Mouse (Mus musculus) kidney, adult 8-10 months (tissue): ENCODE measurements around the gene Eme1.

Experiments
- DNase-seq, 2 experiments: peaks; one replicate each; pipeline ENCODE4 v3.0.0; 2022

Gene Eme1

GRCm38 (mm10) chr11:94644461-94645219 is 9.1 kb downstream of the Eme1 start:
- DNase-seq, result no peak

DNA sequence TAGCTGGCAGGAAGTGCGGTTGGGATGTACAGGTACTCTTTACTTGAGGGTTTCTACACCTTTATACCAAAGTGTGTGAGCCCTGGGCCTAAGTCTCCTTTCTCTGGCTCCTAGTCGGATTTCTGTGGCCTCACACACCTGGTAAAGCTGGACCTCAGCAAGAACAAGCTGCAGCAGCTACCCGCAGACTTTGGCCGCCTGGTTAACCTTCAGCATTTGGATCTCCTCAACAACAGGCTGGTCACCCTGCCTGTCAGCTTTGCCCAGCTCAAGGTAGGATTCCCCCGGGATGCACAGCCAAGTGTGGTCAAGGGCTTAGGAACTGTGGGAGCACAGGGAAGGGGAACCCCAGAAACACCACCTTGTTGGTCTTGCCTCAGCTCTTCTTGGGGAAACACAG is 19.3 kb downstream of the Eme1 start:
- peak; percentile 69 to 73 for DNase-seq

DNA sequence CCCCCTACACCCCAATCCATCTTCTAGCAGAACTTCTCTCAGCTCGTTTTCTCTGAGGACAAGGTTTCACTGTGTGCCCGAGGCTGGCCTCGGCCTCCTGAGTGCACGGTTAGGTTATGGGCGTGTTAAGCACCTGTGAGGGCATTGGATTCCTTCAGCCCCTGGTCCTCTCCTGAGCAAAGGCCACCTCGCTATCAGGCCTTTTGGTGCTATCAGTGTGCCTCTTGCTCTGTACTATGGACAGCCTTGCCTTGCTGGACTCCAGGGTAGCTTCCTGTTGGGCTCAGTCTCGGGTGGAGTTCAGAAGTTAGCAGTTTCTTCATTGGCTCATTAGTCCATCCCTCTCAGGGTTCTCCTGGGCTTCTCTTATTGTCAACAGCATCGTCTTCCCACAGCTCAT is 20.8 kb downstream of the Eme1 start:
- no peak for DNase-seq

GRCm38 (mm10) chr11:94631969-94632368 is 21.8 kb downstream of the Eme1 start:
- DNase-seq, result no peak

- peak in 1 of 2 experiments; percentile 17 for DNase-seq
Observed at GRCm38 (mm10) chr11:94630199-94631011, 23.4 kb downstream of the Eme1 start.

- peak in 1 of 2 experiments; percentile 11 for DNase-seq
Observed at GRCm38 (mm10) chr11:94629884-94630198, 23.9 kb downstream of the Eme1 start.

DNA sequence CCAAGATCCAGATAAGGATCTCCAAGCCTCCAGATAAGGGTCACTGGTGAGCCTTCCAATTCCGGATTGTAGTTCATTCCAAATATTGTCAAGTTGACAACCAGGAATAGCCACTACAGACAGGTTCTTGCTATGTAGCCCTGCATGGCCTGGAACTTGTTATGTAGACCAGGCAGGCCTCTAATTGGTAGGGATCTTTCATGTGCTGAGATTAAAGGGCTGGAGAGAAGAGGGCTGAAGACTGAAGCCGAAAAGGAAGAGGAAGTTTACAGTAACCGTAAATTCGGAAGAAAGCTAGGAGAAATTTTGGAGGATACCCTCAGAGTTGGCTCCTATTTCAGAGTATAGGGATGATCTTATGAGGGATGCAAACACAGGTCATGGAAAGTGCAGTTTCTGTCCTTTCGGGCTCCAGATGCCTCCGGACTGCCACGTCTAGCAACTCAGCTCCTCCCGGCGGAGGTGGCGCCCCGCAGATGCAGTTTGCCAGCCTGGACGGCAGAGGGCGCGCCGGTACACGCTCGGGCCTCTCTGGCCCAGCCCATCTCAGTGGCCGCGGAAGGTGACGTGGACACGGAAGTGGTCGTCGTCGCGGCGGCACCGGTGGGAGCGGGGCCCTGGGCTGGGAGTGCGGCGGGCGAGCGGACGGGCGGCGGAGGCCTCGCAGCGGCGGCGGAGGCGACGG is 24.4 kb downstream of the Eme1 start, which contains the start of gene Lrrc59:
Gene Lrrc59 (plus strand): TSS at position 569 of the 685 bp plus-strand sequence.
- peak; percentile 88 to 93 for DNase-seq

DNA sequence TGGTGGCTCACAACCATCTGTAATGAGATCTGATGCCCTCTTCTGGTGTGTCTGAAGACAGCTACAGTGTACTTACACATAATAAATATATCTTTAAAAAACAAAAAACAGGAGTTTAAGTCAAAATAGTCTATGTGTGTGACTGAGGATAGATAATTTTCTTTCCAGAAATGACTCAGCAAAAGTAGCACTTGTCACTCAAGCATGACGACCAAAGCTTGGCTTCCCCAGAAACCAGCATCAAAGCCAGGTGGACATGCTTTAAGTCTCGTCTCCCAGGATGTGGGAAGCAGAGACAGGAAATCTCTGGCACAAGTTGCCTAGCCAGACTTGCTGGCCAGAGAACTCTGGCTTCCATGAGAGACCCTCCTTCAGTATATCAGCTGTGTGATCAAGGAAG is 31.6 kb downstream of the Eme1 start:
- no peak for DNase-seq

DNA sequence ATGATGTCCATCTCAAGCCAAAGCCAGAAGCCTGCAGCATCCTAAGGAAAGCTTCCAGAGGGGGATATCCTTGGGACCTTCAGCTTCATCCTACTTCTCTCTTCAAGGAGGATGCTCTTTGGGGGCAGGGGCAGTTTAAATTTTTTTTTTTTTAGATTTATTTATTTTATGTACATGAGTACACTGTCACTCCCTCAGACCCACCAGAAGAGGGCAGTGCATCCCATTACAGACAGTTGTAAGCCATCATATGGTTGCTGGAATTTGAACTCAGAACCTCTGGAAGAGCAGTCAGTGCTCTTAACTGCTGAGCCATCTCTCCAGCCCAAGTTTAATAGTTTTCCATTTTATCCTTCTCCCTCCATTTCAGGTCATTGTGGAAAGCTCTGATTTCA is 32.3 kb downstream of the Eme1 start:
- DNase-seq, result no peak

DNA sequence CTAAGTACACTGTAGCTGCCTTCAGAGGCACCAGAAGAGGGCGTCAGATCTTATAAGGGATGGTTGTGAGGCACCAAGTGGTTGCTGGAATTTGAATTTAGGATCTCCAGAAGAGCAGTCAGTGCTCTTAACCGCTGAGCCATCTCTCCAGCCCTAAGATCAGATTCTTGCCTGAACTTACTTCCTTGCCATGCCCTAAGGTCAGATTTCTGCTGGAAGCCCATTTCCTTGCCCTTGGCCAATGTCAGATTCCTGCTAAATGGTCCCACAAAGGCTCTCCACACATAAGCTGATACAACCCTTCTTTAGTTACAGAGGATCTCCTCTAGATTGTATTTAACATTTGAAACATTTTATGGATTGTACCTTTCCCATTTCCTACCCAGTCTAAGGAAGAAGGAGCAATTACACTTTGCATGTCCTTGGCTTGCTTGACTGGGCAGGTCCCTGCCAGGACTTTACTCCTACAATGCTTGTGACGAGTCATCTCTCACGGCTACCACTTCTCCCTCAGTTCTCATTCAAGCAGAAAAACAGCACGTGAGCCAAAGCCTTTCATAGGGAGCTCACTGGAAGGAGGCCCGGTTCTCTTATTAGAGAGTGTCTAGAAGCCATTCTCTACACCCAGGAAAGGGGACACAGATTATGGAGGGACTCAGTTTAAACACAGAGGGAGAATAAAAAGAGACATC is 32.9 kb downstream of the Eme1 start:
- peak in 1 of 2 experiments; percentile 29 for DNase-seq

DNA sequence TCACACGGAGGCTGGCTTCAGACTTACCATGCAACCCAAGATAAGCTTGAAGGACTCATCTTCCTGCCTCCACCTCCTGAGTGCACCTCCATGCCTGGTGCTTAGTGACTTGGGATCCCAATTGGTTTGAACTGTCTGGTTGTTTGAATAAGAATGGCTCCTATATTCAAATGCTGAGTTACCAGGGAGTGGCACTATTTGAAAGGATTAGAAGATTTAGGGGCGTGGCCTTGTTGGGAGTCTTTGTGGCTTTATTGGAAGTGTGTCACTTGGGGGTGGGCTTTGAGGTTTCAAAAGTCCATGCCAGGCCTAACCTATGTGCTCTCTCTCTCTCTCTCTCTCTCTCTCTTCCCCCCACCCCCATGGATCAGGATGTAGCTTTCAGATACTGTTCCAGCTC is 36.1 kb downstream of the Eme1 start:
- no peak for DNase-seq

DNA sequence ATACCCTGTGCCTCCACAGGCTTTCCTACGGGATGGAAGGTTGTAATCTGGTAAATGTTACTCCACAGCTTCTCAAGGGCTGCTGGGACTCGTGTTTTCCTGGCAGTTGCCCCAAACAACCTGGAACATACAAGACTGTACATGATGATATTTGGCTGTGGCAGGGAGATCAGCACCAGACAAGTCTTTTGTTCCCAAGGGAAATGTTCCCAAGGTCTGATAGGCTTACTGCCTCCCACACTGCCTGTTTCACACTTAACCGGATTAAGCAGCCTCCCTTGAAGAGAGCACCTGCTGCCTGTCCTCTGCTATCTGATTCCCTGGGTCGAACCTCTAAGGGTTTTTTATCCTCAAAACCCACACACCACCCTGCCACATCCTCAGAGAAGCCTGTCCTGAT is 38.3 kb downstream of the Eme1 start:
- DNase-seq, result no peak

DNA sequence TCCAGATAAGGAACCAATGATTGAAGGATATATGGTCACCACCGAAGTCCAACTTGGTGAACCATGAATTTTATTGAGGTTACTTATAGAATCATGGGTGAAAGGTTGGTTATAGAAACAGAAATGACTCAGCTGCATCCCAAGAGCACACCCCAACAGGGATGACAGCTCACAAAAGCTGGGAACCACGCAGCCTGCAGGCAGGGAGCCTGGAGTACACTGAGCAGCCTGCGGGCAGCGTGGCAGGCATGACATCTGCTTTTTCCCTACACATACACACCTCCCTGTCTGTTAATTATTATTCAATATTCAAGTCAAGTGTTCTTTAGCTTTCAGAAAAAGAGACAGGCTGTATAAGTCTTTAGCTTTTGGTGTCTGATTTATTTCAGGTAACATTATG is 39.2 kb downstream of the Eme1 start:
- DNase-seq, result no peak

GRCm38 (mm10) chr11:94610744-94611740 is 42.7 kb downstream of the Eme1 start:
- no peak for DNase-seq

DNA sequence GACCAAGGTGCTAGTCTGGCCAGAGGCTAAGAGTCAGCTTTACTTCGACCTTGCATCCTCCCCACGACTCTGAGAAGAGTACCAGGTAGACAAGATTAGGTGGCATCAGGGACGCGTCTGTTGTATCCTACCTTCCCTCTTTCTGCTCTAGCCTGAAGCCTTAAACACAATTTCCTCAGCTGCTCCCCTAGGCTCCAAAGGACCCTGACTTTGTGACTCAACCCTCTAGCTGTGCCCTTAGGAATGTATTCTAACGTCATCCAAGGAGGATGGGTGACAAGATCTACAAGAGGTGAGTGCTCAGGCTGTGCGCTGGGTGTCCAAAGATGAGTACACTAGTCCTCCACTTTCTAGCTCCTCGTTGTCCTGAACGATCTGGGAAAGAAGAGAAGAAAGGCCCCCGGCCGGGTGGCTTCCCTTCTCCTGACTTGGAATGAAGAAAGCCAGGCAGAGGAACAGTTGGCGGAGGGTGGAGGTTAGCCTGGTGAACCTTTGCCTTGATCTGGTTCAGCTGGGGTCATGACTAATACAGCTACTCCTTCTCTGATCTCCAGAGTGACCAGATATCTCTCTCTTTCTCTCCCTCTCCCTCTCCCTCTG is 51.3 kb downstream of the Eme1 start:
- DNase-seq, result no peak

GRCm38 (mm10) chr11:94601321-94602281 is 52.2 kb downstream of the Eme1 start, which contains the start of gene Acsf2:
Acsf2 (minus strand) TSS chr11:94601871.
- DNase-seq, result peak; percentile 78 to 84

GRCm38 (mm10) chr11:94600447-94600846 is 53.3 kb downstream of the Eme1 start:
- DNase-seq, result no peak

- DNase-seq, result no peak
Observed at GRCm38 (mm10) chr11:94598437-94599120, 55.2 kb downstream of the Eme1 start.

GRCm38 (mm10) chr11:94597319-94597718 is 56.4 kb downstream of the Eme1 start:
- peak; percentile 90 to 92 for DNase-seq
